Mouse (Mus musculus) stomach, postnatal 0 days (tissue): ENCODE data around the gene Trim38. TPM values are rescaled to one million over a fixed set of nuclear protein-coding genes. Genes with fewer than 3 reads are reported as not detected.

Experiments
- ATAC-seq: fragments of 200-750 bp; cut with Nextera tagmentation; 2 replicates; pipeline ENCODE4 v1.8.0; 2017; ENCODE audit not compliant: low FRiP score, low TSS enrichment
- DNase-seq: peaks from one replicate; pipeline ENCODE4 v3.0.0-alpha.2; 2016; ENCODE audit warnings: low spot score
- H3K27ac ChIP-seq: fragments of 300-500 bp; sonication (generic); replicated peaks from 2 replicates; pipeline ENCODE4 v1.5.1; 2014; ENCODE audit warnings: mild to moderate bottlenecking, control low read depth
- H3K27me3 ChIP-seq: fragments of 300-500 bp; sonication (generic); 2 replicates; pipeline ENCODE4 v1.6.1; 2014; ENCODE audit warnings: low read length; ENCODE audit not compliant: control insufficient read depth, insufficient read depth
- H3K36me3 ChIP-seq: fragments of 300-500 bp; sonication (generic); 2 replicates; pipeline ENCODE4 v1.6.1; 2014; ENCODE audit warnings: low read length, mixed read lengths; ENCODE audit not compliant: control insufficient read depth, insufficient read depth
- H3K4me1 ChIP-seq: fragments of 300-500 bp; sonication (generic); replicated peaks from 2 replicates; pipeline ENCODE4 v1.6.1; 2014; ENCODE audit warnings: antibody characterized with exemption; ENCODE audit not compliant: control insufficient read depth, insufficient read depth
- H3K4me2 ChIP-seq: fragments of 300-500 bp; sonication (generic); replicated peaks from 2 replicates; pipeline ENCODE4 v1.6.1; 2014; ENCODE audit warnings: low read depth, mild to moderate bottlenecking, control low read depth, moderate library complexity
- H3K4me3 ChIP-seq: fragments of 300-500 bp; sonication (generic); 2 replicates; pipeline ENCODE4 v1.5.1; 2014; ENCODE audit warnings: low read depth, low read length, control low read depth
- H3K9ac ChIP-seq: fragments of 300-500 bp; sonication (generic); 2 replicates; pipeline ENCODE4 v1.6.1; 2014; ENCODE audit warnings: mild to moderate bottlenecking, low read length, control low read depth, mixed read lengths
- H3K9me3 ChIP-seq: fragments of 300-500 bp; sonication (generic); 2 replicates; pipeline ENCODE4 v1.6.1; 2016; ENCODE audit warnings: low read length; ENCODE audit not compliant: control insufficient read depth
- CTCF ChIP-seq: IDR thresholded peaks from 2 replicates; pipeline ENCODE4 v1.5.1; 2016; ENCODE audit warnings: antibody characterized with exemption, low read depth, mild to moderate bottlenecking, moderate library complexity
- EP300 ChIP-seq: optimal IDR thresholded peaks from 2 replicates; pipeline ENCODE3; 2016; ENCODE audit warnings: antibody characterized with exemption
- WGBS: fragments of 180-500 bp; shearing (Covaris S2); extraction: QIAGEN DNeasy Blood & Tissue Kit; methylation state at CpG from one replicate; pipeline ENCODE4 v1.1.7; 2014; 5-methylcytosine and 5-hydroxymethylcytosine counted together
- polyA plus RNA-seq: library from polyadenylated mRNA; unstranded; fragments of >200 nt; fragmentation: Nextera tagmentation; extraction: Ambion mirVana; gene quantifications from 2 replicates; pipeline ENCODE4 v1.2.1, GENCODE M21; 2015

Trim38 gene
- polyA plus RNA-seq, 1 experiment from 2014 or later = 0.18 TPM

DNA sequence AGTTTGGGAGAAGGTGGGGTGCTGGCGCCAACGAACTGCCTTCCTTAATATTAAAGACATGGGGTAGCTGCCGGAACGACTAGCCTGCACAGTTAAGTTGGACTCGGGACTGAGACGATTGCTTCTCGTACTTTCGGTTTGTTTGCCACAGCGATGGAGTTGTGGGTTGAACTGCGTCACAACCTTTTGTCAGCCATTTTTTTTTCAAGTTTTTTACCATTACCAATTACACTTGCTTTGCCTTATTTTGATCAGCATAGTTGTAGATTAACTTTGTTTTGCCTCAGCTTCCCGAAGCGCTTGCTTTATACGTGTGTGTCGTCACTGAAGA, 29.8 kb upstream of the Trim38 start:
- peak overlapping the region; percentile 84 for H3K4me2 ChIP-seq
- ATAC-seq (no peak), DNase-seq (no peak)
- no peaks in the 10 kb centered on the region for H3K36me3 ChIP-seq
- H3K27me3 ChIP-seq = no peaks in the 10 kb centered on the region
- WGBS = under 1% methylated on average over 14 of the region's 14 CpGs
- H3K4me3 ChIP-seq = peak overlapping the region; percentile 55
- no peaks in the 10 kb centered on the region for H3K9me3 ChIP-seq
- TF ChIP-seq CTCF (no peak), EP300 (no peak)
- peak overlapping the region; percentile 96 for H3K27ac ChIP-seq
- peak overlapping the region; percentile 88 for H3K9ac ChIP-seq
- no peaks in the 10 kb centered on the region for H3K4me1 ChIP-seq

DNA sequence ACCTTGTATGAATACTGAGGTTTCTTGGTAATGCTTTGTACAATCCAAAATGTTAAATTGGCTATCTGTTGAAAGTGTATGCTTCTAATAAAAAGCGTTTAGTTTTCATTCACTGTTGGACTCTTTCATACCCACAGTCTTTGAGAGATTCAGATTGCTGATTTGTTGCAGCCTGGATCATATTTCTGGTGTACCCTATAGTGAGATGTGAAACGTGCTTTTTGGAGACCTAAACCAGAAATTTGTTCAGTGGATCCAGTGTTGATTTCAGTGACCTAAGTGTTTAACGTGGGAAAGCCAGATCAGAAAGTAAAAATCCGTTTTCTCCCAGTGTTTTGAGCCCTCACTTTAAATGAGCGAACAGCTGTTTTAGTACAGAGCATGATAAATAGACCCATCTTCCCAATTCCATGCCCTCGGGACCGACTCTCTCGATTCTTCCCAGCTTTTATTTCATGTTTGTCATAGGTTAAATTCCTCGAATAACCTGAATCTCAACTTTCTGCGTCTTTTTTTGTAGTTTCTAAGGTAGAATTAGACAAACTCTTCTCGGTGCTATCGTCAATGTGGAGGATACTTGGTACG, 29.4 kb upstream of the Trim38 start:
- Histone ChIP-seq H3K27ac (peak overlapping the region; percentile 96), H3K4me3 (peak overlapping the region; percentile 55), H3K27me3 (no peaks in the 10 kb centered on the region), H3K36me3 (no peaks in the 10 kb centered on the region), H3K9ac (peak overlapping the region; percentile 88), H3K9me3 (no peaks in the 10 kb centered on the region), H3K4me1 (no peaks in the 10 kb centered on the region), H3K4me2 (peak overlapping the region; percentile 84)
- DNase-seq = no peak
- ATAC-seq = no peak
- WGBS = 14% methylated on average over 13 of the region's 13 CpGs
- TF ChIP-seq EP300 (no peak), CTCF (no peak)

- Histone ChIP-seq H3K9me3 (no peaks in the 10 kb centered on the region), H3K4me1 (no peaks in the 10 kb centered on the region), H3K4me3 (no peak overlapping the region), H3K27me3 (no peaks in the 10 kb centered on the region), H3K27ac (no peak overlapping the region), H3K9ac (no peak overlapping the region), H3K4me2 (peak overlapping the region; percentile 84; the same call in 1 of the 2 replicates), H3K36me3 (no peaks in the 10 kb centered on the region)
- 46% methylated on average over 5 of the region's 5 CpGs for WGBS
- TF ChIP-seq EP300 = no peak
- no peak for TF ChIP-seq CTCF
- ATAC-seq = no peak
- no peak for DNase-seq
Observed at GRCm38 (mm10) chr13:23740910-23741309, 28.8 kb upstream of the Trim38 start.

DNA sequence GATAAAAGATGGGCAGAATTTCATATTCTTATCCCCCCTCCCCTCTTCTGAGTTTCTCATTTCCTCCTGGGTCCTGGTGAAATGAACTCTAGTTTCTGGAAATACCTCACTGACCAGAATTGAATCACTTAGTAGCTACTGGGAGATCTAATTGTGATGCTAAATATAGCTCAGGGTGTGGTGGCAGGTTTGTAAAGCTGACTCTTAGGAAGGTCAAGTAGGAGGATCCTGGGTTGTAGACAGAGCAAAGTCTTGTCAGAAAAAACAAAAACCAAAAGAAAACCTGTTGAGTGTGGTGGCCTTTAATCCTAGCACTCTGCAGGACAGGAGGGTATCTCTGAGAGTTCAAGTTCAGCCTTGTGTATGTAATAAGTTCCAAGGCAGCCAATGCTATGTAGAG, 27.7 kb upstream of the Trim38 start:
- no peak overlapping the region for H3K4me2 ChIP-seq
- no peaks in the 10 kb centered on the region for H3K36me3 ChIP-seq
- no peaks in the 10 kb centered on the region for H3K27me3 ChIP-seq
- DNase-seq (no peak), ATAC-seq (no peak)
- no peak overlapping the region for H3K27ac ChIP-seq
- H3K4me3 ChIP-seq = no peak overlapping the region
- H3K4me1 ChIP-seq = no peaks in the 10 kb centered on the region
- TF ChIP-seq EP300 (no peak), CTCF (no peak)
- no peak overlapping the region for H3K9ac ChIP-seq
- no peaks in the 10 kb centered on the region for H3K9me3 ChIP-seq

DNA sequence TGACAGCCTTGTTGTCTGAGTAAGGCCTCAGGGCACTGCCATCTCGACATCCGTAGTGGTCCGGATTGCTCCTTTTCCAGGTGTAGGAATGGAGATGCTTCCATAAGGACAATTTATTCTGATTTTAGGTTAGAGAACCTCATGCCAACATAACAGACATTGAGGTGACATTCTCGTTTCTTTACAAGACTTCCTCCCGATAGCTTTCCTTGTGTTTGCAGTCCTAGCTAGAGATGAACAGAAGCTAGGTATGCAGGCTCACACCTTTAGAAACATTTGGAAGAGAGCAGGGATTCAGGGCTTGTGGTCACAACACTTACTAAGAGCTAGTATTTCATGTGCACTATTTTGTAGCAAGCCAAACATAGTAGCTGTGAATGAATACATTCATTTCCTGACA, 26.5 kb upstream of the Trim38 start:
- WGBS = 78% methylated on average over 5 of the region's 5 CpGs
- ATAC-seq (no peak), DNase-seq (no peak)
- no peak overlapping the region for H3K27ac ChIP-seq
- no peak overlapping the region for H3K4me3 ChIP-seq
- no peaks in the 10 kb centered on the region for H3K9me3 ChIP-seq
- H3K4me1 ChIP-seq = no peaks in the 10 kb centered on the region
- no peak overlapping the region for H3K4me2 ChIP-seq
- H3K36me3 ChIP-seq = no peaks in the 10 kb centered on the region
- TF ChIP-seq CTCF = no peak
- TF ChIP-seq EP300 = no peak
- H3K27me3 ChIP-seq = no peaks in the 10 kb centered on the region
- no peak overlapping the region for H3K9ac ChIP-seq

DNA sequence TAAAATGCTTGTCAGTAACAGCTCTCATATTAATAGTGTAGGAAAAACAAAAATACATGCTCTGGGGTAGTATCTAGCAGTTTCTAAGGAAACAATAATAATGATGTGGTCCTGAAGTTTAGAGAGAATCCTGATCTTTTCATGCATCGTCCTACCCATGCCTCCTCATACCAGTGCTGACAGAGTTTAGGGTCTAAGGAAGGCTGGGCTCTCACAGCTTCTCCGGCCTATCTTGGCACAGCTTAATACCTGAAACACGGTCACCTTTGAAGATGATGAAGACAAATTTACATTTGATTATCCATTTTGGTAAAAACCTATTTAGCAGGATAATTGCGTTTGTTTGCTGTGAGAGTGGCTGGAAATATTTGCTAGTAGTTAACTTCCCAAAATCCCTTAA, 25.8 kb upstream of the Trim38 start:
- Histone ChIP-seq H3K27ac (no peak overlapping the region), H3K4me1 (no peaks in the 10 kb centered on the region), H3K4me2 (no peak overlapping the region), H3K9ac (no peak overlapping the region), H3K36me3 (no peaks in the 10 kb centered on the region), H3K27me3 (no peaks in the 10 kb centered on the region), H3K9me3 (no peaks in the 10 kb centered on the region), H3K4me3 (peak overlapping the region; percentile 33; the same call in 1 of the 2 replicates)
- WGBS = 27% methylated on average over 4 of the region's 4 CpGs
- DNase-seq = no peak
- no peak for ATAC-seq
- TF ChIP-seq EP300 = no peak
- TF ChIP-seq CTCF = no peak
